Mouse (Mus musculus) testis, adult 2 months (tissue): ENCODE measurements around the gene Fgf2.

Experiments used
- CTCF ChIP-seq: fragments of 200-500 bp; IDR thresholded peaks from 2 replicates; pipeline ENCODE4 v1.5.1; 2012; ENCODE audit warnings: low read depth, mild to moderate bottlenecking, inconsistent platforms, low read length, moderate library complexity; ENCODE audit not compliant: control insufficient read depth, insufficient read depth, insufficient replicate concordance
- POLR2A ChIP-seq: fragments of 200-500 bp; IDR thresholded peaks from 2 replicates; pipeline ENCODE4 v1.6.1; 2012; ENCODE audit warnings: low read depth, mild to moderate bottlenecking, inconsistent platforms, low read length, moderate library complexity; ENCODE audit not compliant: control insufficient read depth

DNA sequence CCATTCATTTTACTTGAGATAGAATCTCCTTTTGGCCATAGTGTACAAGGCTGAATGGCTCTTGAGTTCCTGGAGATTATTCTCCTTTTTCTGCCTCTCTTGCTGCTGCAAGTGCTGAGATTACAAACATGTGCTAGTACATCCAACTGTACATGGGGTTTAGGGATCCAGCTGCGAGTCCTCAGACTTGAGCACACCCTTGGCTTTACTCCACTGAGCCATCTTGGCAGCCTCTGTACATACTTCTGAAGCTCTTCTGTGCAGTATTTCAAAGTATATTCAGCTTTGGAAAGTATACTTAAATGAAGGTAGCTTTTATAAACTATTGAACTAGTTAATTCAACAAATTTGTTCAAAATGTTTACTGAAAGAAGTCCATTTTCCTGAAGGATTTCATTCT lies 91.6 kb downstream of the Fgf2 start:
- TF ChIP-seq POLR2A: no peak
- TF ChIP-seq CTCF: no peak
